Mouse (Mus musculus): ENCODE results near the gene Fbxw15. TPM values are rescaled to one million over a fixed set of nuclear protein-coding genes. Genes with fewer than 3 reads are reported as not detected.
"Not testable (repeated sequence)": the region's sequence is repeated elsewhere in the genome, so short reads cannot be mapped to it uniquely, and the experiment has no call there.

Fbxw15 gene
- not detected for total RNA-seq (2021)

- DNase-seq, result not testable (repeated sequence)
These were observed at the start of gene Fbxw15 for GRCm38 (mm10) chr9:109568162-109568561. Gene Fbxw15 (minus strand): TSS chr9:109568262.

GRCm38 (mm10) chr9:109606837-109607236, 38.8 kb upstream of the Fbxw15 start:
- DNase-seq, result peak; percentile 15

- not testable (repeated sequence) for DNase-seq
These were observed 34.1 kb upstream of the Fbxw15 start for GRCm38 (mm10) chr9:109602128-109602527.

GRCm38 (mm10) chr9:109597226-109597625, 29.2 kb upstream of the Fbxw15 start:
- no peak for DNase-seq

GRCm38 (mm10) chr9:109594866-109595265, 26.8 kb upstream of the Fbxw15 start:
- DNase-seq, result no peak

- no peak for DNase-seq
These were observed 2.5 kb downstream of the Fbxw15 start for GRCm38 (mm10) chr9:109565546-109565945.

- DNase-seq, result not testable (repeated sequence)
These were observed 6.0 kb downstream of the Fbxw15 start for GRCm38 (mm10) chr9:109562106-109562505.

- no peak for DNase-seq
These were observed 15.6 kb downstream of the Fbxw15 start for GRCm38 (mm10) chr9:109552483-109552882.

GRCm38 (mm10) chr9:109549666-109550065, 18.4 kb downstream of the Fbxw15 start:
- not testable (repeated sequence) for DNase-seq

GRCm38 (mm10) chr9:109523385-109524064, 44.5 kb downstream of the Fbxw15 start:
- DNase-seq, result no peak

Other genes with a start within 250 kb of the Fbxw15 start
- gene Fbxw28, start 228.6 kb downstream of the Fbxw15 start, total RNA-seq (2021), result not detected
- gene Fbxw22, start 164.0 kb downstream of the Fbxw15 start, total RNA-seq (2021), result not detected
- not detected for gene Fbxw16, start 119.1 kb downstream of the Fbxw15 start, total RNA-seq (2021)
- not detected for gene Fbxw19, start 72.4 kb downstream of the Fbxw15 start, total RNA-seq (2021)
- gene Fbxw24, start 57.8 kb upstream of the Fbxw15 start, total RNA-seq (2021), result not detected
- not detected for gene Fbxw25, start 96.4 kb upstream of the Fbxw15 start, total RNA-seq (2021)
- not detected for gene Fbxw18, start 134.4 kb upstream of the Fbxw15 start, total RNA-seq (2021)
- gene Fbxw26, start 177.8 kb upstream of the Fbxw15 start, total RNA-seq (2021), result not detected
- gene Fbxw27, start 222.4 kb upstream of the Fbxw15 start, total RNA-seq (2021), result not detected
- gene Spink8, start 244.0 kb upstream of the Fbxw15 start, total RNA-seq (2021), result not detected